Mouse (Mus musculus) spleen, adult 2 months (tissue): ENCODE data around the gene Unc5a. TPM values are rescaled to one million over a fixed set of nuclear protein-coding genes. Genes with fewer than 3 reads are reported as not detected.

ENCODE experiments used
- DNase-seq, 2 experiments: peaks; one replicate each; pipeline versions ENCODE4 v3.0.0 to v3.0.0-alpha.2; 2012 to 2021; ENCODE audit warnings: low spot score in 2 of 2, low read depth in 1 of 2
- H3K27ac ChIP-seq: fragments of 200-500 bp; 2 replicates; pipeline ENCODE4 v1.5.1; 2012; ENCODE audit warnings: low read length, inconsistent platforms; ENCODE audit not compliant: insufficient read depth
- H3K27me3 ChIP-seq: fragments of 200-500 bp; 2 replicates; pipeline ENCODE4 v1.6.1; 2012; ENCODE audit warnings: mild to moderate bottlenecking, moderate library complexity, low read length, inconsistent platforms; ENCODE audit not compliant: control insufficient read depth, insufficient read depth
- H3K36me3 ChIP-seq: fragments of 200-500 bp; 2 replicates; pipeline ENCODE4 v1.6.1; 2012; ENCODE audit warnings: mild to moderate bottlenecking, low read length, inconsistent platforms; ENCODE audit not compliant: control insufficient read depth, insufficient read depth
- H3K4me1 ChIP-seq: fragments of 200-500 bp; 2 replicates; pipeline ENCODE4 v1.6.1; 2011; ENCODE audit warnings: inconsistent platforms; ENCODE audit not compliant: control insufficient read depth, insufficient read depth, insufficient read length
- H3K4me3 ChIP-seq: fragments of 200-500 bp; 2 replicates; pipeline ENCODE4 v1.5.1; 2011; ENCODE audit warnings: mild to moderate bottlenecking, inconsistent platforms; ENCODE audit not compliant: insufficient read depth, insufficient read length; ENCODE audit errors: extremely low read depth
- CTCF ChIP-seq: fragments of 200-500 bp; IDR thresholded peaks from 2 replicates; pipeline ENCODE4 v1.5.1; 2011; ENCODE audit warnings: mild to moderate bottlenecking, inconsistent platforms; ENCODE audit not compliant: insufficient read depth, insufficient read length, insufficient replicate concordance; ENCODE audit errors: extremely low read depth
- POLR2A ChIP-seq: fragments of 200-500 bp; IDR thresholded peaks from 2 replicates; pipeline ENCODE4 v1.6.1; 2011; ENCODE audit warnings: low read depth, low read length, inconsistent platforms
- WGBS: fragments of 180-500 bp; shearing (Covaris S2); methylation state at CpG from one replicate; pipeline ENCODE4 v1.1.7; 2018; 5-methylcytosine and 5-hydroxymethylcytosine counted together
- polyA plus RNA-seq: library from polyadenylated mRNA; depleted of rRNA; stranded (reverse); fragments of >200 nt; gene quantifications from 2 replicates; pipeline ENCODE4 v1.2.3, GENCODE M21; 2012

Unc5a gene
- polyA plus RNA-seq, 1 experiment = 3.9 TPM

DNA sequence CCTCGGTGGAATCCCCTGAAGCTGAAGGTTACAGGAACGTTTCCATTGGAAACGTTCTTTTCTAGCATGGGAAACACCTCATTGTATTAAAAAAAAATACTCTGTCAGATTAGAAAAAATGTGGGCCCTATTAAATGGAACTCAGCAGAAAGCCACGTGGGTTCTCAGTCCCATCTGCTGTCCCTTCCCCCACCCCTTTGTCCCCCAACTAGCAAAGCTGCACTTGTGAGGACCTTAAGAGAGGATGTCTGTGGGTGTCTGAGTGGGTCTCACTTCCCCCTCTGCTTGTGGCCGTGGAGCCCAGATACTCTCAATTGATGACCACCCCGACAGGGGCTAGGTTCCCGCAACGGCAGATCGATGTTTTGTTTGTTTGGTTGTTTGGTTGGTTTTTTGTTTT lies 27.5 kb upstream of the Unc5a start:
- no peak for DNase-seq
- TF ChIP-seq POLR2A (no peak), CTCF (no peak)
- Histone ChIP-seq H3K4me3 (no peak overlapping the region), H3K27ac (no peak overlapping the region), H3K27me3 (no peaks in the 10 kb centered on the region), H3K4me1 (no peaks in the 10 kb centered on the region), H3K36me3 (no peaks in the 10 kb centered on the region)
- WGBS = 69% methylated on average over 9 of the region's 9 CpGs

GRCm38 (mm10) chr13:54923705-54924104 lies 25.5 kb upstream of the Unc5a start:
- no peak for DNase-seq
- no peak overlapping the region for H3K4me3 ChIP-seq
- no peaks in the 10 kb centered on the region for H3K27me3 ChIP-seq
- no peaks in the 10 kb centered on the region for H3K4me1 ChIP-seq
- no peaks in the 10 kb centered on the region for H3K36me3 ChIP-seq
- 88% methylated on average over 2 of the region's 2 CpGs for WGBS
- no peak overlapping the region for H3K27ac ChIP-seq
- TF ChIP-seq CTCF (no peak), POLR2A (no peak)

DNA sequence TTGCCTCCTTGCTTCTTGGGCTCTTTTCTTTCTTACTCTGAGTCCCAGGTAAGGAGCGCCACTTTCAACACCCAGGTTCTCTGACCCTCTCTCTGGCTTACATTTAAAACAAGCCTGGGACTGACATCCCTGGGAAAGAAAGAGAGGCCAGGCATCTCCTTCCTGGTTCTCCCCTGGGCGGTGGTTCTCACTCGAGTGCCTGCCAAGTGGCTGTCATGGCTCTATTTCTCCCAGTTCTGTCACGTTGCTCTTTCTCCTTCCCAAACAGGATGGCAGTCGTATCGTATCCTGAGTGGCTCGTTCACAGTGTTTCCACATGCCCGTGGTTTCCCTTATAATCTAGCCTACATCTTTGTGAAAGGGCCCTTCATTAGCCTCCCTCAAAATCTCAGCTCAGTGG lies 23.7 kb upstream of the Unc5a start:
- H3K4me3 ChIP-seq = no peak overlapping the region
- WGBS = 31% methylated on average over 8 of the region's 8 CpGs
- no peak for DNase-seq
- TF ChIP-seq POLR2A (no peak), CTCF (no peak)
- H3K27me3 ChIP-seq = no peaks in the 10 kb centered on the region
- no peak overlapping the region for H3K27ac ChIP-seq
- no peaks in the 10 kb centered on the region for H3K36me3 ChIP-seq
- H3K4me1 ChIP-seq = no peaks in the 10 kb centered on the region

GRCm38 (mm10) chr13:54926654-54927053 lies 22.6 kb upstream of the Unc5a start:
- Histone ChIP-seq H3K4me3 (no peak overlapping the region), H3K27me3 (no peaks in the 10 kb centered on the region), H3K36me3 (no peaks in the 10 kb centered on the region), H3K27ac (no peak overlapping the region), H3K4me1 (no peaks in the 10 kb centered on the region)
- DNase-seq = no peak
- TF ChIP-seq POLR2A = no peak
- no peak for TF ChIP-seq CTCF
- WGBS = 63% methylated on average over 4 of the region's 4 CpGs

DNA sequence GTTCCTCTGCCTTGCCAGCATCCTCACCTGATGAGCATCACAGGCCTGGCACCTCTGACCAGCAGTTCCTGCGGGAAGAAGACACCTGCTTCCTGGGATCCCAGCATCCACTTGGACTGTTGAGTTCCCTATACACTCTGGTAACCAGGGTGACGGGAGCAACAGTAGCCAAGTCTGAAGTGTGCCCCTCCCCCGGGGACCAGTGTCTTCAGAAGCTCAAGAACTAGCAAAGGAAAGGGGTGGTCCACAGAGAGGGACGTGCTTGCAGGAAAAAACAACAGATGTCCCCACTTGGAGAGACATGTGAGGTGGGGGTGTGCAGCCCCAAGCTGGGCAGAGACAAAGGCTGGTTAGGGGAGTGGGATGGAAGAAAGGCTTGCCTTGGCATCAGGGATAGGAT lies 19.1 kb upstream of the Unc5a start:
- no peaks in the 10 kb centered on the region for H3K4me1 ChIP-seq
- no peaks in the 10 kb centered on the region for H3K36me3 ChIP-seq
- DNase-seq = no peak
- no peak overlapping the region for H3K27ac ChIP-seq
- TF ChIP-seq POLR2A (no peak), CTCF (no peak)
- H3K4me3 ChIP-seq = no peak overlapping the region
- WGBS = 55% methylated on average over 4 of the region's 4 CpGs
- H3K27me3 ChIP-seq = no peaks in the 10 kb centered on the region

DNA sequence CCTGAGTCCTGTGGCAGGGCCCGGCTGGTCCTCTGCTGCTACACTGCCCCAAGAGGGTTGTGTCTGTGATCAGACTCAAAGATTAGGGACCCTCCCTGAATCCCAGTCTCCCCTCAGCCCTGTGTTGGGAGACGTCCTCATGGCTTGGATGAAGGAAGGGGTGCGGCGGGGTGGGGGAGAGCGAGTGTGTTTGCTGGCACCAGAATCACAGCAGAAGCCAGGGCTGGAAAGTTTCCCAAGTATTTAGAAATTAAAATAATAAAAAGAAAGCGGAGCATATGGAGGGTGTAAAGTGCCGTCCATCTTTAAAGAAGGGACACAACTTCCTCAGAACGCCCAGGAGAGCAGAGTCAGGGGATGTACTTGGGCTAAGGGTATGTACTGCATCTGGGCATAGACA lies 14.3 kb upstream of the Unc5a start:
- no peaks in the 10 kb centered on the region for H3K36me3 ChIP-seq
- no peaks in the 10 kb centered on the region for H3K4me1 ChIP-seq
- TF ChIP-seq POLR2A (no peak), CTCF (no peak)
- WGBS = 78% methylated on average over 8 of the region's 8 CpGs
- no peak overlapping the region for H3K27ac ChIP-seq
- no peak overlapping the region for H3K4me3 ChIP-seq
- DNase-seq = no peak
- no peaks in the 10 kb centered on the region for H3K27me3 ChIP-seq

DNA sequence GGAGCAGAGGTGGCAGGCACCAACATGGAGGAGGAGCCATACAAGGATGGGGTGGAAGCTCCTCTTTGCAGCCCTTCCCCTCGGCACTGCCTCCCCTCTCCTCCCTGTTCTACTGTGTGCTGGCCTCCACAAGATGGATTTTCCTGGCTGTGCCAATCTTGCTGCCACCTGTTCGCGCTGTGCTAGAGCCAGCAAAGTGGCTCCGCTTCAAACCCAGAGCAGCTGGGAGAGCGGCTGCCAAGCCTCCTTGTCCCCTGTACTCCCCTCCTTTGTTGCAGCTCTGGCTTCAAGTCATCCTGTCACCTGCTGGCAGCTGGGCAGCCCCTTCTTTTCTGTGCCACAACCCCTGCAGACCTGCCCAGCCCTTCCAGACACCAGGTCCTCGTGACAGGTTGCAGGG lies 13.0 kb upstream of the Unc5a start:
- Histone ChIP-seq H3K4me1 (no peaks in the 10 kb centered on the region), H3K27me3 (no peaks in the 10 kb centered on the region), H3K27ac (no peak overlapping the region), H3K36me3 (no peaks in the 10 kb centered on the region), H3K4me3 (no peak overlapping the region)
- no peak for DNase-seq
- 76% methylated on average over 6 of the region's 6 CpGs for WGBS
- no peak for TF ChIP-seq CTCF
- no peak for TF ChIP-seq POLR2A

- no peak overlapping the region for H3K4me3 ChIP-seq
- H3K27me3 ChIP-seq = no peaks in the 10 kb centered on the region
- H3K27ac ChIP-seq = no peak overlapping the region
- TF ChIP-seq CTCF = no peak
- no peak for TF ChIP-seq POLR2A
- WGBS = 33% methylated on average over 11 of the region's 11 CpGs
- no peaks in the 10 kb centered on the region for H3K36me3 ChIP-seq
- H3K4me1 ChIP-seq = no peaks in the 10 kb centered on the region
- no peak for DNase-seq
These were observed 11.3 kb upstream of the Unc5a start for GRCm38 (mm10) chr13:54937885-54938284.
